Mouse (Mus musculus): ENCODE measurements around the gene Dbnl.

DNA sequence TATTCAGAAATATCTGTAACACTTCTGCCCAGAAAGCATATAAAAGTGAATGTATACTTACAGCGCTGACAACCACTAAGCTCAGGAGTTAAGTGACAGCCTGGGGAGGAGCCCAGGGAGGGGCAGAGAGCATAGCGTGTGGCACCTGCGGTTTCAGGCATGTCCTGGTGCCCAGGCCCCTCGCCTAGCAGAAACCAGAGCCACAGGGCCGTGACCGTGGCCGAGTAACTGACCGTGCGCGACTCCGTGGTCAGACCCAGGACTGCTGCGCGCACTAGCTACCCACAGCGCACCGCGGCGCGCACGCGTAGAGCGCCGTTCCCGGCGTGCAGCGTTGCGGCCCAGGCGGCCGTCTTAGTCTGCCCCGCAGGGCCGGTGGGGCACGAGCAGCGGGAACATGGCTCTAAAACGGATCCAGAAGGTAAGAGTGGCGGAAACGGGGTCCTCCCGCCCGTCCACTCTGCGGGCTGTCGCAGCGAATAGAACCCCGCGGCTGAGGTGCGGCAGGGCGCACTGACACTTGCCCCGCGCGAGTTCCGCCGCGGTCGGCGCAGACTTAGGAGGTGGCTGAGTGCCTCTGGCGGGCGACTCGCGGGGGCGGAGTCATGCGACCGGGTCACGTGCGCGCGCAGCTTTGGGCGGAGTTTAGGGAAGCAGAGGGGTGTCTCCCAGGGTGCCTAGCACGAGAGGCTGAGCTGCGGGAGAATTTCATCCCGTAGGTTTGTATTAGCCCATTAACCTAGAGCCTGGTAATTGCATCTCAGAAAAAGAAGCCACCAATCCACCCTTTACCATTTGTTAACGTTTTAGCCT lies 26.3 kb upstream of the Dbnl start, which contains the start of gene Urgcp:
- TF ChIP-seq CTCF (IDR thresholded peaks at IDR 0.05; ENCODE audit: low read depth) (no peak), EP300 (IDR thresholded peaks at IDR 0.05; ENCODE audit: low read depth) (no peak)
